Mouse (Mus musculus) brown adipose tissue, adult 24 weeks (tissue): ENCODE measurements around the gene Slc7a11. TPM values are rescaled to one million over a fixed set of nuclear protein-coding genes. Genes with fewer than 3 reads are reported as not detected.

Experiments used
- H3K27ac ChIP-seq: fragments of 200-500 bp; replicated peaks from 2 replicates; pipeline ENCODE4 v1.5.1; 2012; ENCODE audit warnings: low read depth, mild to moderate bottlenecking, low read length
- H3K4me1 ChIP-seq: fragments of 200-500 bp; 2 replicates; pipeline ENCODE4 v1.6.1; 2012; ENCODE audit warnings: low read length, mixed read lengths; ENCODE audit not compliant: control insufficient read depth, insufficient read depth, insufficient read length
- H3K4me3 ChIP-seq: fragments of 200-500 bp; 2 replicates; pipeline ENCODE4 v1.5.1; 2012; ENCODE audit warnings: low read depth, mild to moderate bottlenecking, low read length, moderate library complexity; ENCODE audit not compliant: insufficient read depth
- polyA plus RNA-seq: library from polyadenylated mRNA; stranded (reverse); fragments of >200 nt; gene quantifications from 2 replicates; pipeline ENCODE4 v1.2.4, GENCODE M21; 2012; ENCODE audit not compliant: missing spikeins, insufficient read depth, insufficient read length

The Slc7a11 gene
- polyA plus RNA-seq, 1 experiment = not detected

DNA sequence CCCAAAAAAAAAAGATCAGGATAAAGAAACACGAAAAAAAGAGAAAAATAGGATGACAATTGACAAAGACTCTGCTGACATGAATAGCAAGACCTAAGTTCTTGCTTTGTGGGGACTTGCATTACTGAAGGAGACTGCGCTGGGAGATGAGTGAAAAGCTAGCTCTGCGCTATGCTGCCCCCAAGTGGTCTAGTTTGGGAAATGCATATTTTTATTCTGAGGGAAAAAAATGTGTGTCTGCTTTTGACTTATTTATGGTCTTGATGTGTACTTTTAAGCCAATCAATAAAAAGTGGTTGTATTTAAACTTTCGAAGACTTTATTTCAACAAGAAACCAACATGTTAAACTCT lies 142.5 kb downstream of the Slc7a11 start:
- Histone ChIP-seq H3K27ac (no peak overlapping the region), H3K4me3 (no peak overlapping the region), H3K4me1 (no peaks in the 10 kb centered on the region)

DNA sequence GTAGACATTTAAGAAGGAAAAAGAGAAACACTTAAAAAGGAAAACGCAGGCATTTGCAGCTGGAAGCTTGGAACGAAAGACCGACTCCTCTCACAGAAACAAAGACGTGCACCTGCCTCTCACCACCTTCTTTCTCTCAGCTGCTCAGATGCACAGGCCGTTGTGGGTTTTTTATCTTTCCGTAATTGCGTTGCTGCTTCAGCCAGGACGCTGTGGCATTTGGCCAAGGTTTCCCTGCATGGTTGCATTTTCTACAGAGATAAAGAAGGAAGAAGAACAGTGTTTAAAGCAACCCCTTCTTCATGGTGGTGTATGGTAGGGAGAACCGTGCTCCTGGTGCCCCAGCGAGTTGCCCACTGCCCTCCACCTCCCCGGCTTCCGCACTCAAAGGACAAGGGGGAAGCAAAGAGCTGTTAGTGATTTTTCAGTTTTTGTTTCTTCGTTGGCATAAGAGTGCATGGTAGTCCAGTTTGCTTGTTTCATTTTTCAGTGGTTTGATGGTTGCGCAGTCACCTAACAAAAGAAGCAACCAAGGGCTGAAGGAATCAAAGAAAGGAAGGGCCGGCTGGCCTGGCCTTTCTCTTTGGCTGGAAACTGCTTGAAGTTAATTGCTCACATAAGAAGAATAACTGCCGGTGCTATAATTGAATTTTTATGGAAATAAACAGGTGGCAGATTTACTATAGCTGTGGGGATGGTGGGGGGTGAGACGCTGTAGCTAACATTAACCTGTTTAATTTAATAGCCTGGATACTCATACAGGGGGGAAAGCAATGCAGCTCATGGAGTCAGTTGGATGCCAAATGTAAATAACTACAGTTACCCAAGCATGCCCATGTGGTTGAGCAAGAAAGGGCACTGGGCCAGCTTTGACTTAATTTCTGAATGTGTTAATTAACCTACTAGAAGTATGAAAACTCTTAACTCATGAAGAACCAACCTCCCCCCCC lies 143.1 kb downstream of the Slc7a11 start:
- Histone ChIP-seq H3K27ac (no peak overlapping the region), H3K4me3 (no peak overlapping the region), H3K4me1 (no peaks in the 10 kb centered on the region)

DNA sequence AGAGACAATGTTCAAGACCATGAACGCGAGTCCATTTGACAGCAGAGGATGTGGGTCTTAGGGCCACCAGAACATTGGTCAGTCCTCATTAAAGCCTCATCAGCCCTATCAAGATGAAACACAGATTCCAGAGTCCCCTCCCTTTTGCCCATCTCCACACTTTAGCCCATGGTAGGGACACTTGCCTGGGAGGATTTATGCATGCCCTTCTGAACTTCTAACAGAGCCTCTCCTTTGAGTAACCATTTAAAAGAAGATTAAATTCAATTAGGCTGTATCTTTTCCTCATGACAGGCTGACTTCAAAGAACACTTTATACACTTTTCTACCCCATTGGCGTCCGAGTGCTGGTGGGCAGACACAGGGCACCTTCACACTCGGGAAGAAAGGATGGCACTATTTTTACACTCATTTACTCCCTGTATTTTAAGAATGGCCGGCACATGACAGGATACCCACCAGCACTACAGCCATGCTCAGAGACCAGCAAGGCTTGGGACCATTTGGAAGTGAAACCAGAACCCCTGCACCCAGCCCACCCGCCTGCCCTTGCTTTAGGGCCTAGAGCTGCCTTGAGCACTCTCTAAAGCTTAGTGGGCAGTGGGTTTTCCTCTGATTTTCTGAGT lies 144.9 kb downstream of the Slc7a11 start:
- H3K4me3 ChIP-seq = no peak overlapping the region
- no peak overlapping the region for H3K27ac ChIP-seq
- no peaks in the 10 kb centered on the region for H3K4me1 ChIP-seq

DNA sequence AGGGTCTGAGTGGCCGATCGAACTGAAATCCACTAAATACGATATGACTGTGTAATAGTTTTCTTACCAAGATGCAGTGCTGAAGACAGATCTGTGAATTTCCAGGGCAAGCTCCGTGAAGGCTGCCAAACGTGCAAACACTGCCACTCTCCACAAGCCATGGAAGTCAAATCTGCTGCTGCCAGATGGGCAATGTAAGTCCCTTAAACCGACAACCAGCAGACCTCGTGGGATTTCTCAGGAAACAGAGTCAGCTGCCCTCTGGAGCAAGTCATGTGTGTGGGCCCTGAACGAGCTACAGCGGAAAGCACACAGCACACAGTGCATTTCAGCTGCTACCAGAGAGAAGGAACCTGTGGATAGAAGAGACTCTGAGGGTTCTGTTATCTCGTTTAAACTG lies 146.5 kb downstream of the Slc7a11 start:
- Histone ChIP-seq H3K4me3 (no peak overlapping the region), H3K4me1 (no peaks in the 10 kb centered on the region), H3K27ac (no peak overlapping the region)

DNA sequence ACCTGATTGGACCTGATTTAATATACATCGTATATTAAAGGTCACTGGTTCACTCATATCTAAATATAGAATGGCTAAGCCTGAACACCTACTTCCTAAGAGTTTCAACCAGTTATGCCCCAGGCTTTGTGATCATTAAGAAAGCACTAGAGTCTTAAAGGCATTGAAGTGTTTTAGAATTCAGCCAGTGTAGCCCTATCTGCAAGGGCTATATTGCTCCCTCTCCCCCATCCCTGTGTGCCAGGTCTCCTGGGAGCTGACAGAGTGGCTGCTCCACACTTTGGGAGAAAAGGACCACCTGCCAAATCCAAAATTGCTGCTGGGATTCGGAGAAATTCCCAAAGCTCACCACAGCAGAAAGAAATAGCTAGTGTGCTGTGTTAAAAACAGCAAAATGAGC lies 168.4 kb downstream of the Slc7a11 start:
- no peaks in the 10 kb centered on the region for H3K4me1 ChIP-seq
- H3K27ac ChIP-seq = no peak overlapping the region
- H3K4me3 ChIP-seq = no peak overlapping the region

DNA sequence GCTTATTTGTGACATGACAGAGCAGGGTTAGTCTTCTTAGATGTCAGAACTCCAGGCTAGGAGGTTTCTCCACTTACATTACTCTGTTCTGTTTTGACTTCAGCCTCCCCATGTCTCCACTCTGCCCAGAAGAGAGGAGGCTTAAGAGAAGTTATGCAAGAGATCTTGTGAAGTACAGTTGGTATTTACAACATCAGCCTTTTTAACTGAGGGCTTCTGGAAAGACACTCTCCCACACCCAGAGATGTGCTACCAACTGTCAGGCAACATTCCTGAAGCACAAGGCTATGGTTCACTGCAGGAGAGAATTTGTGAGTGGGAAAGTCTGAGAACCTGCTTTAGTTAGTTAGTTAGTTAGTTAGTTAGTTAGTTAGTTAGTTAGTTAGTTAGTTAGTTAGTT lies 171.2 kb downstream of the Slc7a11 start:
- no peaks in the 10 kb centered on the region for H3K4me1 ChIP-seq
- H3K27ac ChIP-seq = no peak overlapping the region
- H3K4me3 ChIP-seq = no peak overlapping the region

DNA sequence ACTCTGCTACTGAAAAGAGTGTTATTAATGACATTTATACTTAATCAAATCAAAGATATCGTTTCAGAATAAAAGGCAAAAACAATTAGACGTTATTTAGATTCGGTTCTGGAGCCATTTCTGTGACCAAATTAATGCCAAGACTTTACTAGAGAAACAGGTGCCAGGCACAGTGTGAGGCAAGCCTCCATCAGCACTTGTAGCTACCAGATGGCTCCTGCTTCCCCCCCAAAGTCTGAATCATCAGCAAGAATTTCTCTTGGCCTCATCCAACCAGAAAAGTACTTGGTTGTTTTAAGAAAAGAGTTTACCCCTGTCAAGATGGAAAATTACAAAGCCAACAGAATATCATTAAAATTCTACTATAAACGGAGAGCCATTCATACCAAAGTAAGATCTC lies 173.7 kb downstream of the Slc7a11 start:
- Histone ChIP-seq H3K27ac (no peak overlapping the region), H3K4me3 (no peak overlapping the region), H3K4me1 (no peaks in the 10 kb centered on the region)

DNA sequence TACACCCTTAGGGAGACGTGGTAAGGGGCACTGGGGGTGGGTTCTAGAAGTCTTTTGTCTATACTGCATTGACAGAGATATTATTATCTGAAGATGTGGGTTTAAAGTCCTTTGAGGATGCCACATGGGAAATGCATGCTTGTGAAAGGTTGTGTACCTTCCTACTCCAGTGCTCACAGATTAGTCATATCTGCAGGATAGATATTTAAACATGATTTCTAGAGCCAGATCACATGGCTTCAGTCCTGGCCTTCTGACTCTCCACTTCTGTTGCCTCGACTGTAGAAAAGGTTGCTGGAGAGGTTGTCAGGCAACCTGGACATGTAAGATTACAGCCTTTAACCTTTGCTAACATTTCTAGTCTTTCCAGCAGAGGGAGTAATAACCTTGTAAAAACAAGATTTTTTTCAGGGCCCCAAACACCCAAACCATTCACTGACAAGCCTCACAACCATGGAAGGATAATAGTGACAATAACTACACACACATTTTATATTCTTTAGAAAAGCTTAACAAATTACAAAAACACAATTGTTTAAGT lies 180.8 kb downstream of the Slc7a11 start:
- no peaks in the 10 kb centered on the region for H3K4me1 ChIP-seq
- H3K27ac ChIP-seq = no peak overlapping the region
- no peak overlapping the region for H3K4me3 ChIP-seq

DNA sequence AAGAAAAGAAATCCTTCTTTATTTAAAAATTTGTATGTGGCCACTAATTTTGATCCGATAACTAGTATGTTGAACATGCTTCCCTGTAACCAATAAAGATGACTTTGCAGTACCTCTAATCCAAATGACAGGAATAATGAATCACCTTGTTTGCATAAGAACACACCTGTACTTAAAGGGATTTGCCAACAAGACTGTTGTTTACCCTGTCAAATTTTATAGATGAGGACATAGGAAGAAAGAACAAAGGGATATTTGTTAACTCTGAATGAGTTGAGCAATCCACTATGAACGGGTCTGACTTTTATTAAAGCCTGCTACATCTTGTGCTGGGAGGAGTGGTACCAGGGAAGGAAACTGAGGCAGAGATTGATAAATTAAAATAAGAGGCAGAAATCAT lies 181.3 kb downstream of the Slc7a11 start:
- no peak overlapping the region for H3K4me3 ChIP-seq
- no peaks in the 10 kb centered on the region for H3K4me1 ChIP-seq
- no peak overlapping the region for H3K27ac ChIP-seq

DNA sequence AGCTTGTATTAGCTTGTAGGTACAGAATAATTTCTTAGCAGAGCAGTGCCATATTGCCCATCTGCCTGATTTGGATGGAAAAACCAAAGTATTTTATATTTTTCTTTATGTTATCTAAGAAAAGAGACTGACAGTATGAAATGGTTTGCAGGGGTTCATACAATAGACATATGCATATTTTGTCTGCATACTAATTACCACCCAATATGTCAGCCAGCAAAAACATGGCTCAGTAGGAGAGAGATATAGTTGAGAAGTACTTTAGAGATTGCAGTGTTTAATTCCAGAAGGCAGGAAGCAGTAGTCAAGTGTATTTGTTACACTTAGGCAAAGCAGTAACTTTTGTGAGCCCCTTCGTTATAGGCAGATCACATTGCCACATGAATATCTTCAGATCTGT lies 182.7 kb downstream of the Slc7a11 start:
- no peak overlapping the region for H3K27ac ChIP-seq
- H3K4me3 ChIP-seq = no peak overlapping the region
- H3K4me1 ChIP-seq = no peaks in the 10 kb centered on the region

DNA sequence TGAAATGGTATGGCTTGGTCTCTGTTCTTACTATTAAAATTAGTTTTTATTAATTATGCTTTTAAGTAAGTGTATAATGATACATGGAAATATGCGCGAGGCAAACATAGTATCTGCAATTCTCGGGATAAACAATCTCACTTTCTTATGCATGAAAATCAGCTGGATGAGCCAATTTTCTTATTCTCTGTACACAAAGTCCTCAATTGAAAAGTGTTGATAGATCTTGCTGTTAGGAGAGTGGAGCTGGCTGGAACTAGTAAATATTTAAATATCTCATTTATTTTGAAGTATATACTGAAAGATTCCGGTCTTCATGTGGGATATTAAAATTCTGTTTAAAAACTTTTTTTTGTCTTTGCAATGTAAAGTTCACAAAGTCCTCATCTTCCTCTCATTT lies 184.6 kb downstream of the Slc7a11 start:
- no peak overlapping the region for H3K27ac ChIP-seq
- H3K4me1 ChIP-seq = no peaks in the 10 kb centered on the region
- no peak overlapping the region for H3K4me3 ChIP-seq

DNA sequence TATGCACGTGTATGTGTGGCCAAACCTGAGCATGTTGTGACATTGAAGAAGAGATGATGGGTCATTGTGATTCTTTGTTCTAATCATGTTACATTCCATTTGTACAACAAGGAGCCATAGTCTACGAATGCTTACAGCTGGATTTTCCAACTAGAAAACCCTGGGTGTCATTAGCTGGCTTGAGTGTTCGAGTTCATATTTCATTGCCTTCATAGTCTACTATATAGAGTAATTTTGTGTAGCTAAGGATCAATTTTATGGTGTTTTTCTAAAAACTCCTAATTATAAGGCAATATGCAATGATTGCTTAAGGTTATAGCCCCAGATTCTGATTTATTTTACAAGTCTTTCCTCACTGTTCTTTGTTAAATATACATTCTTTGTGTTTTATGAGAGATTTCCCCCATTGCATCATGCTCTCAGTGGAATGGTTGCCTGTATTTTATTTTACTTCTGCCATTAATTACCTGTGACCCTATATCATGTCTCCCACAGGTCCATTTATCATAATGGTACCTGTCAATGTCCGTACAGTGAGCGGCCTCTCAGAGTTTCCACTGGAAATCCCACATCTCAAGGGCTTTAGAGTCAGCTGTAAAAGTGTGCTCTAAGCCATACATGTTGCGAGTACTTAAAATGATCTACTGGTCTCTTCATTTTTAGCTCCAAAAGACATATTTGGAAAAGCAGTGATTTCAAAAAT lies 193.7 kb downstream of the Slc7a11 start:
- H3K4me1 ChIP-seq = no peaks in the 10 kb centered on the region
- H3K4me3 ChIP-seq = no peak overlapping the region

DNA sequence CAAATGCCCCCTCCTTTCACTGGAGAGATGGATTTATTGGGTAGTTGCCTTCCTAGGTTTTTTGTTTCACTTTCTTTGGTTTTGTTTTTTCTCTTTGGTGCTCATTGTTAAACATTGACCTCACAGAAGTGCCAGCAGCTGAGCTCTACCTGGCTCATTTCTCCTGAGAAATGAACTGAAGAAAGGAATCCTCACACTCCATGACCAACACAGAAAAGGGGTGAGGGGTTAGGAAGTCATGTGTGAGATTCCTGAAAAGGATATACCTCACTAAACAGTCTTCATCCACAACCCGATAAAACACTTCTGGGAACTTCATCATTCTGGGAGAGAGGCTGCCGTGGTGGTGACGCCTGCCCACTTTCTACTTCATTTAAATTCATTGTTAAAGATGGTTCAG lies 207.4 kb downstream of the Slc7a11 start:
- H3K27ac ChIP-seq = no peak overlapping the region
- H3K4me3 ChIP-seq = no peak overlapping the region
- H3K4me1 ChIP-seq = no peaks in the 10 kb centered on the region

More for the DNA sequence above, 193.7 kb downstream of the Slc7a11 start:
- H3K27ac ChIP-seq = no peak overlapping the region

DNA sequence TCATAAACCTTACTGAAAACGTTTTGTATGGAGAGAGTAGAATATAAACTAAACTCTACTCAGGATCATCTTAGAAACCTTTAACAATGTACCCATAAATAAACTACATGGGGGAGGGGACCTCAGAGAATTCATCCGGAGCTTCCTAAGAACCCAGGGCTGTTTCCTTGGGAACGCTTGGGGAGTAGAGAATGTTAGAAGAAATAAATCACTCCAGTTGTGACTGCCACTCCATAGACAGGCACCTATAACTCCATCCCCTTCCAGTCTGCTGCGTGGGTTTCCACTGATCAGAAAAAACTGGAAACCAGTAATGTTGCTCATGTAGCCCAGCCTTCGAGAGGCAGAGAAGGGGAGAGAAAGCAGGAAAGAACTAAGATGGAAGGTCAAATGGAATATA lies 210.3 kb downstream of the Slc7a11 start:
- H3K4me3 ChIP-seq = no peak overlapping the region
- H3K4me1 ChIP-seq = no peaks in the 10 kb centered on the region
- no peak overlapping the region for H3K27ac ChIP-seq

DNA sequence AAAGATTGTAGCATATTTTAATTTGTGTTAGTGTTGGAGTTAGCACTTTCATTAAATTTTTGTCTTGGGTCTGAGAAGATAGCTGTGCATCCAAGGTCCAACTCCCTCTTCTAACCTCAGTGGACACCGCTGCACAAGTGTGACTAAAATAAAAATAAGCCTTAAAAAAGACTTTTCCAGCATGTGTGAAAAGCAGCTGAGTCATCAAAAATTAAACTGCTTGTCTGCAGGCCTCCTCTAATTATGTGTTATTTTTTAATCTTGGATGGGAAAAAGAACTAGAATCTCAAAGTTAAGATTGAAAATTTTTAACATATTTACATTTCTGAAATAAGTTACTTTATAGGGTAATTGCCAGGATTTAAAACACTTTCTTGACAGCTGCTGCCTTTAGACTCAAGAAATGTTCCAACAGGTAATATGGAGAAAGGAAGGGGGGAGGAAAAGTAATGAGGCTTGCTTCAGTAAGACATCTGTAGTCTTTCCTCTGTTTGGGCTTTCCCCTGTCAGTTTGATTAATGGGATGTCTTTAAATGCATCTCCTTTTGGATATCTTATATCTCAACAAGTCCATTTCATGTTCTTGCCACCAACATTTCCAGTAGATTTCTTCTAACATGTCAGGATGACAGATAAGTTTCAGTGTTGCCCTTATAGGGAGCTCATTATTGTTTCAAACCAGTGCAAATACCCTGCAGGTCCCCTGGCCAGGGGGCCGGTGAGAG lies 218.9 kb downstream of the Slc7a11 start:
- no peaks in the 10 kb centered on the region for H3K4me1 ChIP-seq
- no peak overlapping the region for H3K4me3 ChIP-seq
- no peak overlapping the region for H3K27ac ChIP-seq
